Mouse (Mus musculus): ENCODE measurements around the gene Rgs7bp.
A peak's percentile ranks its signal among the peaks of the same experiment; 100 is the strongest.

The Rgs7bp gene

DNA sequence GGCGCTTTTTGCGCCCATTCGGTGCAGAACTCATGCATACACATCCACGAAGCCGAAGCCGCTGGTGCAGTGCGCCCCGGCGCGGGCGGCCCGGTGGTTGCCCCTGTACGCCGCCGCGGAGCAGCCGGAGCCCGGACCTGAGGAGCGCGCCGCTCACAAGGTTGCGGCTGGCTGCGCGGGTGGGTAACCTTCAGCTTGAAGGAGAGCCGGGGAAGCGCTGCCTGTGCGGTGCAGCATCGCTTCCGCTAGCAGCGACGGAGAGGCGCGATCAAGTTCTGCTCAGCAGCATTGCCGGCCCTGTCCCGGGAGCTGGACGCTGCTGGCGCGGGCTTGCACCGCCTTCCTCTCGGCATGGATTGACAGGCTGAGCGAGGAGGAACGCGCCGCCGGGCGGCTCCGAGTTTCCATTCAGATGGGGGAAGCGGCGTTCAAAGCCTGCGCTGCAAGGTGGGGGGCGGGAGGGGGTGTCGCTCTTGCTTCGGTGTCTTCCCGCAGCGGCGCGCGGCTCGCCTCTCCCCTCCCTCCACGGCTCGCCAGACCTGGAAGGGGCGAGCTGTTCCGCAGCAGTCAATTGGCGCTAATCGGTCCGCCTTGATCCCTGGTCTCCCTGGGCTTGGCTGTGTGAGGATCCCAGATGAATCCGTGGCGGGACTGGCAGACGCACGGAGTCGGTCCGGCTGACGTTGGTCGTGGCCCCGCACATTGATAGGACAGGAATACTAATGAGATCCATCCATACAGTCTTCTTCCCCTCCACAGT, at the start of gene Rgs7bp:
Gene Rgs7bp, minus strand, starts transcription at position 750 of the 760 bp plus-strand sequence.
- DNase-seq (ENCODE audit: low spot score in 2 of 2) = peak; percentile 61 to 68

- DNase-seq (ENCODE audit: low spot score in 2 of 2) = no peak
Measured at GRCm38 (mm10) chr13:105104385-105104784, 49.7 kb upstream of the Rgs7bp start.

GRCm38 (mm10) chr13:105100705-105101104, 46.0 kb upstream of the Rgs7bp start:
- DNase-seq (ENCODE audit: low spot score in 2 of 2) = no peak

GRCm38 (mm10) chr13:105096316-105096715, 41.6 kb upstream of the Rgs7bp start:
- no peak for DNase-seq (ENCODE audit: low spot score in 2 of 2)

DNA sequence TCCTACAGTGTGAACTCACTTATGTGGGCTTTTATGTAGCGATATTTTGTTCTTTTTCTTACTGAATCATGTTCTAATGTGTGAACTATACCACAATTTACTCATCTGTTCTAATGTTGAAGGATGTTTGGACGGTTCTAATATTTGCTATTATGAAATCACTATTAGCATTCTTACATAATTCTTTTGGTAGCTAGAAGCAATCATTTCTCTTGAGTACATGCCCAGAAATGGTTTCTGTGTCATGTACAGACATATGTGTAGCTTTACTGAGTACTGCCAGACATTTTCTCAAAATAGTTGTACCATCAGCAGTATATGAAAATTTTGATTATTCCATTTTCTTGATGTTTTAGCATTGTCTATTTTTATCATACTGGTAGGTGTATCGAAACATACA, 34.5 kb upstream of the Rgs7bp start:
- DNase-seq (ENCODE audit: low spot score in 2 of 2) = no peak

DNA sequence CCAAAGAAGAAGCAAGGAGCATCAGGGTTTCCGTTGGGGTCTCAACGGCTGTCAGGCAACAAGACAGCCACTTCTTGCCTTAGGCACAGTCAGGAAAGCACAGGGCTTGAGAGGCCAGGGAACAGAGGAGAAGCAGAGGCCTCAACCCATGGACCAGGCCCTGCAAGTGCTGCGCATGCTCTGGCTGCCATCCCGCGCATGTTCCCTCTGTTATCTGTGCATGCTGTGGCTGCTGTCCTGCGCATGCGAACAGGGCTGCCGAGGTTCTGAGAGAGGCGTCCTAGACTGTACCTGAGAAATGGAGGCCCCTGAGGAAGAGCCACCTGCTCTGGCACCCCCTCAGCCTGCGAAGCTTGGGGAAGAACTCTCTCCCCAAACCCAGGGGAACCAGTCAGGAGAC, 27.1 kb upstream of the Rgs7bp start, which contains the start of gene 4933425L06Rik:
Gene 4933425L06Rik, plus strand, starts transcription at position 261 of the 400 bp plus-strand sequence.
- no peak for DNase-seq (ENCODE audit: low spot score in 2 of 2)

DNA sequence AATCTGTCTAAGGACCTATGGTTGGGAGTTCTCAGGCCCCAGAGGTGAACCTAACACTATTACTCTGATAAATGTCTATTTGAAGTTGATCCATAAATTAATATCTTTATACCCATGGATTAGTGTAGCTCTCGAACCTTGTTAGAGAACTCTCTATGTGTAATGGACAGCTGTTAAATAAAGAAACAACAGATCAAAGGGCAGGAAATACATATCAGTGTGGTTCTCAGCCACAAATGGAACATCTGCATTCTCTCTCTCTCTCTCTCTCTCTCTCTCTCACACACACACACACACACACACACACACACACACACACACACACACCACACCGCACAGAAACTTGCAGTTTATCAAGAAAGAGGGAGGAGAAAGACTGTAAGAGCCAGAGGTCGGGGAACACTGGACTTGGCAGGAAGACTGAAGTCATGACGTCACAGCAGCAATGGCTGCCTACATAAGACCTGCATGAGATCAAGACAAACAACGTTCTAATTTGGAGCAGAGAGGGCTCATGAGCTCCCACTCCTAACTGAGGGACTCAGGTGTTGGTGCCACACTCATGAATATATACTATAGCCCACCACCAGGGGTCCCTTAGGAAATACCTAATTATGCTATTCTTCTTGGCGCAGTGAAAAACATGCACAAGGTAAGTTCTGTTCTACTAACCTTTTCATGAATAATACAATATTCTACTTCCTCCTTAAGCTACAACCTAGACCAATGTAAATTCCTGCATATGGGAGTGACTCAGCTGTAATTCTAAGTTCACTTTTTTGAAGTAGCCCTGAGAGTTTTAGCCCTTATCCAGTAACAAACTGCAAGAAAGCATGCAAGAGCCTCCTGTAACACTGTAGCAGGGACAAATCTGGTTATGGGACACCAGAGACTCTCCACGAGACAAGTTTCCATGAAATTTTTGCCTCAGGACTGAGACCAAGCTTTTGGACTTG, 12.4 kb upstream of the Rgs7bp start:
- DNase-seq (ENCODE audit: low spot score in 2 of 2) = no peak

DNA sequence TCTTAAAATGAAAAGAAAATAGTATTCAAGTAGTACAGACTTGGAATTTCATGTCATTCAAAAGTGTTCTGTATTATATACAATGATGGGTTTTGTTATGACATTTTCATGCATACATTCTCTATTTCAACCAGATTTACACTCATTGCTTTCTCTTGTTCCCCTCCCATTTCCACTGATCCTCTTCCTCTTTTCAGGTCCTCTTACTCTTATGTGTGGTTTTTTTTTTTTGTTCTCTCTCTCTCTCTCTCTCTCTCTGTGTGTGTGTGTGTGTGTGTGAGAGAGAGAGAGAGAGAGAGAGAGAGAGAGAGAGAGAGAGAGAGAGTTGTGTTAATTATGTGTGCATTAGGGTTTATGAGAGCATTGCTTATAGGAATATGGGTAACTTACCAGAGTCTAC, 11.4 kb upstream of the Rgs7bp start:
- DNase-seq (ENCODE audit: low spot score in 2 of 2) = no peak

DNA sequence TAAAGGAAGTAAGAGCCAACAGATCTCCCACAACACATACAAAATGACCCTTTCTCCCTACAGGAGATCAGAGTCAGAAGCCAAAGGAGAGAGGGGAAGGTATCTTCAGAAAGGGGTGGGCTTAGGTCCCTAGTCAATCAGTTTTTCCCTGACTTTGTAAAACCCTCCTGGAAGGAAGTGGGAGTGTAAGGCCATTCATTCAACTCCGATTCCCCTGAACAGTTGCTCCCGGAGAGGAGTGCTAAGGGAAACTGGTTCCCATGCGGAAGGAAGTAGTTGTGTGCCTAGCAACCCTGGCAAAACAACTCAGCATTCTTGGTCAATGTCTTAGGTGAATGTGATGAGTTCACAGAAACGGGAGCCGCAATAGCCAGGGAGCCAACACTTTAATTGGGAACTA, 644 bp upstream of the Rgs7bp start:
- no peak for DNase-seq (ENCODE audit: low spot score in 2 of 2)

GRCm38 (mm10) chr13:105054941-105055309, 195 bp upstream of the Rgs7bp start:
- no peak for DNase-seq (ENCODE audit: low spot score in 2 of 2)

GRCm38 (mm10) chr13:105053618-105054017, 1.1 kb downstream of the Rgs7bp start:
- DNase-seq (ENCODE audit: low spot score in 2 of 2) = peak in 1 of 2 experiments; percentile 28

- DNase-seq (ENCODE audit: low spot score in 2 of 2) = no peak
Measured at GRCm38 (mm10) chr13:105051432-105051831, 3.3 kb downstream of the Rgs7bp start.

GRCm38 (mm10) chr13:105048662-105049061, 6.1 kb downstream of the Rgs7bp start:
- DNase-seq (ENCODE audit: low spot score in 2 of 2) = peak in 1 of 2 experiments; percentile 23

DNA sequence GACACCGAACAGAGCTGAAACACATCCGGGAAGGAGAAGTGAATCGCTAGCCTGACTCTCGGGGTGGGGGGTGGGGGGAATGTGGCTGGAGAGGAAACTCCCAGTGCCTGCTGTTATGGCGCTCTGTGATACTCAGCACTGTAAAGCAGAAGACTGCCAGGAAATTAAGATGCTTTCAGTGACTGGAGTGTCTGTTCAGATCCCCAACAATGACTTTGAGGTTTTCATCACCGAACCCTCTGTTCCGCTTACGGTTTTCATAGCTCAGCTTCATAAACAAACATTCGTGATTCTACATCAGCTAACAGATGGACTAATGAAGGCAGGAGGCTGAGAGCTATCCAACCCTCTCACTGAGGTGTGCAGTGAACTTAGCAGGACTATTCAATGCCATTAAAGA, 7.4 kb downstream of the Rgs7bp start:
- DNase-seq (ENCODE audit: low spot score in 2 of 2) = no peak

GRCm38 (mm10) chr13:105043882-105044281, 10.8 kb downstream of the Rgs7bp start:
- DNase-seq (ENCODE audit: low spot score in 2 of 2) = no peak

DNA sequence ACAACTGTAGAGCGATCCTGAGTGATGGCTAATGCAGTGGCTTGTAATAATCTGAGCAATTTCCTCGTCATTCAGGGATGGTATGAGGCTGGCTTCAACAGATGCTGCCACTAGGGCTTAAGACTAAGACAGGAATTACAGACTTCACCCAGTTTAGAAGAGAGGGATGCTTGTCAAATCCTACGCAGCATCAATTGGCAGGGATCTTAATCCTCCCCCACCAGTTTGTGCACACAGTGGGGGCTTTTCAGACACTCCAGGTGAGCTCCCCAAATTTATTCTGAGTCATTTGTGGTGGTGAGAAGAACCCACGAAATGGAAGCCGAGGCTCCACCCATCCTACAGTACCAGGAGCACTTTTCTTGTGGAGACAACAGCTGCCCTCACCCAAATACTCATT, 16.4 kb downstream of the Rgs7bp start:
- peak in 1 of 2 experiments; percentile 26 for DNase-seq (ENCODE audit: low spot score in 2 of 2)

- peak in 1 of 2 experiments; percentile 36 for DNase-seq (ENCODE audit: low spot score in 2 of 2)
Measured at GRCm38 (mm10) chr13:105037816-105038215, 16.9 kb downstream of the Rgs7bp start.

DNA sequence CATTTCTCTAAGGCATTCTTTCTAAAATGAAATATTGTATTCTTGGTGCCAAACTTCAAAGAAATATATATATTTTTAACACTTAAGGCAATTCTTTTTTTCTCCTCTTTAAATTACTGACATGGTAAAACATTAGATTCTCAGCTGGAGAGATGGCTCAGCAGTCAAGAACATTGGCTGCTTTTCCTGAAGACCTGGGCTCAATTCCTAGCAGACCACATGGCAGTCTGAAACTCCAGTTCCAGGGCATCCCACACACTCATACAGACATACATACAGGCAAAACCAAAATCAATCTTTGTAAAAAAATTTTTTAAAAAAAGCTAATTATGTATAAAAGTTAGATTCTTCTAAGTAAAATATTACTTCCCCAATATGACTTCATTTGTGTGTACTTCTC, 22.8 kb downstream of the Rgs7bp start:
- DNase-seq (ENCODE audit: low spot score in 2 of 2) = no peak

- no peak for DNase-seq (ENCODE audit: low spot score in 2 of 2)
Measured at GRCm38 (mm10) chr13:105028276-105028675, 26.5 kb downstream of the Rgs7bp start.

- DNase-seq (ENCODE audit: low spot score in 2 of 2) = no peak
Measured at GRCm38 (mm10) chr13:105016577-105016976, 38.2 kb downstream of the Rgs7bp start.

DNA sequence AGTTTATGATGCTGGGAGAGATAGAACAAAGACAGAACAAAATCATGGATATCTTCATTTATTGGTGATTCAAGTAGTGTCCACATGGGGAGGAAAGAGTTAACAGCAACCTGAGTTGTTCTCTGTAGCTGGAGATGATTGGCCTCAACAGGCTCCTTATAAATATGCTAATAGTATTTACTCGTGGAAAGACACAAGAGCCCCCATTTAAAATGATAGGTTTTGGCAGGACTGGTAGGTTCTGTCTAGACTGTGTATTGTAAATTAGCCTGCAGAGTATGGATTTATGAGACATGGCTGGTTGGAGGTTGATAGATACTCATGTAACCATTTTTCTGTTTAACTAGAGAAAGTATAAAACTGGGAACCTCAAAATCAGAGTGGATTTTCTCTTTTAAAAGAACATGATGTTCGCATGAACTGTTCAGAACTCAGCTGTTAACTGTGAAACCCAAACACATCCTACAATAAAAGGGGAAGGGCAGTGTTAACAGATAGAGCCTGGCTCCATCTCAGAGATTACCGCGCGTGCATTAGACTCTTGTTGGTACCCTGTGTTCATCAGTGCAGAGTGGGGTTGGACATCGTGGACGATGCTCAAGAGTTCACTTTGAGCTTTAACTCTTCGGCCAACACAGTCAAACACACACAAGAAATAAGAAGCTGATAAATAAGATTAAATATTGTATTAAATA, 38.9 kb downstream of the Rgs7bp start:
- DNase-seq (ENCODE audit: low spot score in 2 of 2) = no peak

DNA sequence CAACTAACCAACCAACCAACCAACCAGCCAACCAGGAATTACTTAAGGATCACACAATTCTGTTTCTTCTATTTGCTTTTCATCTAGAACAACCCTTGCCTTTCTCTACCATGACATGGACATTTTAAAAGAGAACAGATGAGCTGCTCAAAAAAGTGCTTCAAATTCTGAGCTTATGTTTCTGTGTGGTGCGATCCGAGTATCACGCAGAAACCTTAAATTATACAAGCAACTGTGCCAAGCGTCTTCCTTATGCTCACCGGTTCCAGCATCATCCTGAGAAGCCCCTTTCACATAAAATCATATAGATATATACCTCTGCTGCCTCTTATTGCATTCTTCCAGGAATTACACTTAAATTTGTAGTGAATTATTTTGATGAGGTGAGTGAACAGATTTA, 43.4 kb downstream of the Rgs7bp start:
- no peak for DNase-seq (ENCODE audit: low spot score in 2 of 2)
